Mouse (Mus musculus) liver, embryonic 14.5 days (tissue): Measurements from ENCODE around the gene Bpifc. TPM values are rescaled to one million over a fixed set of nuclear protein-coding genes. Genes with fewer than 3 reads are reported as not detected.
A peak's percentile ranks its signal among the peaks of the same experiment; 100 is the strongest.

Experiments used
- ATAC-seq: fragments of 200-750 bp; cut with Nextera tagmentation; 2 replicates; pipeline ENCODE4 v1.8.0; 2017; ENCODE audit warnings: moderate number of reproducible peaks, mild to moderate bottlenecking, moderate library complexity; ENCODE audit not compliant: insufficient read depth
- DNase-seq, 3 experiments: peaks; one replicate each; pipeline ENCODE4 v3.0.0-alpha.2; 2012 to 2013; ENCODE audit warnings: low read depth in 3 of 3, low spot score in 3 of 3
- H3K27ac ChIP-seq: fragments of 300-500 bp; sonication (generic); 2 replicates; pipeline ENCODE4 v1.5.1; 2014; ENCODE audit warnings: moderate library complexity, mild to moderate bottlenecking, control low read depth, inconsistent platforms
- H3K27me3 ChIP-seq: fragments of 300-500 bp; sonication (generic); 2 replicates; pipeline ENCODE4 v1.6.1; 2014; ENCODE audit warnings: mild to moderate bottlenecking, low read length, moderate library complexity; ENCODE audit not compliant: control insufficient read depth, insufficient read depth
- H3K36me3 ChIP-seq: fragments of 300-500 bp; sonication (generic); replicated peaks from 2 replicates; pipeline ENCODE4 v1.6.1; 2014; ENCODE audit warnings: low read depth; ENCODE audit not compliant: control insufficient read depth, insufficient read depth
- H3K4me1 ChIP-seq, 2 experiments: fragments of 200-500 bp in 1 of 2; fragments of 300-500 bp in 1 of 2; sonication (generic) in 1 of 2; replicated peaks; 2 replicates each; pipeline ENCODE4 v1.6.1; 2012 to 2014; ENCODE audit warnings: antibody characterized with exemption in 1 of 2, inconsistent platforms in 1 of 2, low read length in 1 of 2; ENCODE audit not compliant: control insufficient read depth in 2 of 2, insufficient read depth in 2 of 2
- H3K4me2 ChIP-seq: fragments of 300-500 bp; sonication (generic); 2 replicates; pipeline ENCODE4 v1.6.1; 2014; ENCODE audit warnings: low read depth, mild to moderate bottlenecking, control low read depth, moderate library complexity
- H3K4me3 ChIP-seq, 2 experiments: fragments of 200-500 bp in 1 of 2; fragments of 300-500 bp in 1 of 2; sonication (generic) in 1 of 2; 2 replicates each; pipeline ENCODE4 v1.5.1; 2012 to 2014; ENCODE audit warnings: low read depth in 2 of 2, low read length in 2 of 2, mild to moderate bottlenecking in 2 of 2, control low read depth in 1 of 2, inconsistent platforms in 1 of 2, moderate library complexity in 1 of 2; ENCODE audit not compliant: insufficient read depth in 1 of 2
- H3K9ac ChIP-seq: fragments of 300-500 bp; sonication (generic); replicated peaks from 2 replicates; pipeline ENCODE4 v1.6.1; 2014; ENCODE audit warnings: mild to moderate bottlenecking, control low read depth, moderate library complexity
- H3K9me3 ChIP-seq: fragments of 300-500 bp; sonication (generic); 2 replicates; pipeline ENCODE4 v1.6.1; 2016; ENCODE audit warnings: low read length, mixed read lengths; ENCODE audit not compliant: control insufficient read depth
- CTCF ChIP-seq: IDR thresholded peaks from 2 replicates; pipeline ENCODE4 v1.5.1; 2016; ENCODE audit warnings: antibody characterized with exemption, low read depth, control low read depth
- EP300 ChIP-seq: IDR thresholded peaks from 2 replicates; pipeline ENCODE4 v1.6.1; 2016; ENCODE audit warnings: antibody characterized with exemption, low read depth
- WGBS: fragments of 180-500 bp; shearing (Covaris S2); extraction: QIAGEN DNeasy Blood & Tissue Kit; methylation state at CpG from one replicate; pipeline ENCODE4 v1.1.7; 2014; ENCODE audit not compliant: insufficient replicate concordance; 5-methylcytosine and 5-hydroxymethylcytosine counted together
- polyA plus RNA-seq, 2 experiments: library from polyadenylated mRNA; depleted of rRNA in 1 of 2; stranded (reverse) in 1 of 2; unstranded in 1 of 2; fragments of >200 nt; fragmentation: Nextera tagmentation in 1 of 2; extraction: Ambion mirVana in 1 of 2; gene quantifications; 2 replicates each; pipeline versions ENCODE4 v1.2.1 to v1.2.3; 2012 to 2014

The Bpifc gene
- polyA plus RNA-seq, 2 experiments: 0.01 TPM; not detected in 1

GRCm38 (mm10) chr10:85928499-85929207, 83.0 kb downstream of the Bpifc start:
- DNase-seq: peak in 2 of 3 experiments; percentile 13 to 14
- H3K36me3 ChIP-seq: no peaks in the 10 kb centered on the region
- H3K27ac ChIP-seq: no peak overlapping the region
- H3K27me3 ChIP-seq: peaks cover 33% of the 10 kb centered on the region
- H3K4me2 ChIP-seq: peak overlapping the region; percentile 59
- no peak for TF ChIP-seq EP300
- TF ChIP-seq CTCF: peak; percentile 38; the same call in 1 of the 2 replicates
- H3K4me3 ChIP-seq: peak overlapping the region; percentile 35 to 43
- H3K9ac ChIP-seq: no peak overlapping the region
- WGBS: 1% methylated on average over 63 of the region's 63 CpGs
- no peaks in the 10 kb centered on the region for H3K9me3 ChIP-seq
- no peaks in the 10 kb centered on the region for H3K4me1 ChIP-seq
- ATAC-seq: 0 out of 2 replicates have a peak, but pooled peaks have one; percentile 31

- Histone ChIP-seq H3K4me2 (peak within 1 kb of the TSS; percentile 59), H3K4me3 (peak within 1 kb of the TSS; percentile 35 to 43), H3K9me3 (no peaks in the 10 kb centered on the region), H3K27ac (no peak within 1 kb of the TSS), H3K36me3 (no peaks in the 10 kb centered on the region), H3K9ac (no peak within 1 kb of the TSS), H3K27me3 (peaks cover 33% of the 10 kb centered on the region), H3K4me1 (no peaks in the 10 kb centered on the region)
- WGBS: 2% methylated on average over 23 of the region's 23 CpGs
- DNase-seq (no peak), ATAC-seq (no peak)
- TF ChIP-seq CTCF (no peak), EP300 (no peak)
These were observed 83.8 kb downstream of the Bpifc start, which contains the start of gene Ascl4 for GRCm38 (mm10) chr10:85927676-85928445. Gene Ascl4 (plus strand): TSS chr10:85927681.

DNA sequence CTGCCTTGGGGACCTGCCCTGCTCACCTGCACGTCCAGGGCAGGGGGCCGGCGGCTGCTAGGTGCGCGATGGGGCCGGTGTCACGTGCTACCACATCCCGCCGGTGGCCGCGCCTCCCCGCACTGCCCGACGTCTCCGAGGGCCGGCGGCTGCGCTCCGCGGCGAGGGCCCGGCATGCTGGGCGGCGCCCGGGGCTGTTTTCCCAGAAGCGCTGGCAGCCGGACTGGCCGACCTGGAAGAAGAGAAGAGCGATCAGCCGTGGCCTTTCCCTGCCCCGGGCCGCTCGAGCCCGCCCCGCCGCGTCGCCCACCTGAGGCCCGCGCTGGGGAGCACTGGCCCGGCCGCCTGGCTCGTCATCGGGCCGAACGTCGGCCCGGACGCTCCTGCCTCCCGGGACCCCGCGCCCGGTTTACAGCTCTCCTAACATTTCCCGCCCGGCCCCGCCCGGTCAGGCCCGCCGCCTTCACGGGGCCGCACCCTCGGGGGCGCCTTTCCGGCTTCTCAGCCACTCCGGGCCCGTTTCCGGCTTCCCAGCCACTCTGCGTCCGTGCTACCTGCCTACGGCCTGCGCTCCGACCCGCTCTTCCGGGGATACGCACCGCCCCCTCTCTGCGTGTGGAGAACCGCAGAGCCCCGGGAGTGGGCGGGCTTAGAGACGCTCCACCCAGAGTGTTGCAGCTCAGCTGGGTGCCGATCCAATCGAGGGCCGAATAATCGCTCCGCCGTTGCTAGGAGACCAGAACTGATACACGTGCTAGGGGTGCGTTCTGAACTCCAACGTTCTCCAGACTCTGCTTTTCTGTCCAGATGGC, 95.0 kb downstream of the Bpifc start, which contains the start of gene Prdm4:
Gene Prdm4, minus strand, starts transcription at position 645 of the 812 bp plus-strand sequence.
- Histone ChIP-seq H3K36me3 (peaks cover 7% of the 10 kb centered on the region; the same call in 1 of the 2 replicates), H3K27ac (peak within 1 kb of the TSS; percentile 55; the same call in 1 of the 2 replicates), H3K4me2 (peak within 1 kb of the TSS; percentile 70), H3K27me3 (peaks cover 3% of the 10 kb centered on the region; the same call in 1 of the 2 replicates), H3K4me3 (peak within 1 kb of the TSS; percentile 71 to 92), H3K9ac (peak within 1 kb of the TSS; percentile 73), H3K4me1 (peaks cover 10 to 13% of the 10 kb centered on the region in 2 experiments), H3K9me3 (no peaks in the 10 kb centered on the region)
- under 1% methylated on average over 90 of the region's 90 CpGs for WGBS
- DNase-seq (peak; percentile 96 to 97 (median 96)), ATAC-seq (peak; percentile 99)
- peak; percentile 62 for TF ChIP-seq CTCF
- no peak for TF ChIP-seq EP300

Other genes starting within 250 kb of the Bpifc start
- gene Pwp1, start 182.4 kb downstream of the Bpifc start, polyA plus RNA-seq (2012; rRNA removed): 9.6 and 14.4 TPM in 2 replicates
- 32.0 and 36.3 TPM in 2 replicates for gene Pwp1, start 182.4 kb downstream of the Bpifc start, polyA plus RNA-seq (2014; fragmentation: Nextera tagmentation; extraction: Ambion mirVana)
- 7.5 and 8.6 TPM in 2 replicates for gene Prdm4, start 94.8 kb downstream of the Bpifc start, polyA plus RNA-seq (2012; rRNA removed)
- 5.9 and 7.2 TPM in 2 replicates for gene Prdm4, start 94.8 kb downstream of the Bpifc start, polyA plus RNA-seq (2014; fragmentation: Nextera tagmentation; extraction: Ambion mirVana)
- gene Ascl4, start 84.2 kb downstream of the Bpifc start, polyA plus RNA-seq (2012; rRNA removed): not detected in 2 replicates
- gene Ascl4, start 84.2 kb downstream of the Bpifc start, polyA plus RNA-seq (2014; fragmentation: Nextera tagmentation; extraction: Ambion mirVana): not detected in 2 replicates
- 40.8 and 58.4 TPM in 2 replicates for gene Rtcb, start 54.1 kb downstream of the Bpifc start, polyA plus RNA-seq (2012; rRNA removed)
- 67.7 and 69.8 TPM in 2 replicates for gene Rtcb, start 54.1 kb downstream of the Bpifc start, polyA plus RNA-seq (2014; fragmentation: Nextera tagmentation; extraction: Ambion mirVana)
- 38.1 and 42.1 TPM in 2 replicates for gene Fbxo7, start 10.1 kb upstream of the Bpifc start, polyA plus RNA-seq (2012; rRNA removed)
- 67.2 and 74.0 TPM in 2 replicates for gene Fbxo7, start 10.1 kb upstream of the Bpifc start, polyA plus RNA-seq (2014; fragmentation: Nextera tagmentation; extraction: Ambion mirVana)